Mouse (Mus musculus): ENCODE measurements around the gene Pfkm. TPM values are rescaled to one million over a fixed set of nuclear protein-coding genes. Genes with fewer than 3 reads are reported as not detected.

Gene Pfkm
- polyA plus RNA-seq, 1 experiment from 2014 or later, result 31.7 TPM

DNA sequence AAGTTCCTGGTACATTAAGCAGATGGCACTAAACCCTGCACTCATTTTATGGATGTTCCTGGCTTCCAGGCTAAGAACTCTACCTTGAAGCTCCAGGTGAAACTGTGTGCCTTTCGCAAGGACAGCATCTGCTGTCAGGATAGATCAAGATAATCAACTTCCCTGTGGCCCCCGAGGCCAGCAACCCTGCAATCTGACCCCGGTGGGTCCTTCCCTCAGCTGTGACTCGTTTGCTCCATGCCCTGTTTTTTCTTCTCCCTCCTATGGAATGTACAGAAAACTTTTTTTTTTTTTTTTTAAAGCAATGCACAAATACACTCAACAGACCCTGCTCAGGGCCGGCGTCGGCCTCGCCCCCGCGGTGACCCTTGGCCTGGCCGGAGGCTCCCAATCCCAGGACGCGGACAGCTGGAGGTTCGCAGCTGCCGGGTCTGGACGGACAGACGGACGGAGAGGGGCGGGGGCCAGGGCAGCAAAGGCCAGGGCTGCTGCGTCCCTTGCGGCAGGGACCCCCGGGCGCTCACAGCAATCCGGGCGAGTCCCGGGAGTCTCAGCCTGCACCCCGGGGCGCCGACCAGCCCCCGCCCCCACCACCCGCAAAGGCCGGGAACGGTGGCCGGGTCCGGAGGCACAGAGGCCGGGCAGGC lies 52.6 kb downstream of the Pfkm start:
- H3K36me3 ChIP-seq (ENCODE audit: control insufficient read depth, insufficient read depth, low read length), result peaks cover 10% of the 10 kb centered on the region
- peak; percentile 76 for ATAC-seq
- H3K27ac ChIP-seq (ENCODE audit: low read length), result peak overlapping the region; percentile 63
- 1% methylated on average over 36 of the region's 36 CpGs for WGBS
- H3K27me3 ChIP-seq (replicated peaks; ENCODE audit: control insufficient read depth, insufficient read depth, low read length), result no peaks in the 10 kb centered on the region
- peak overlapping the region; percentile 76 for H3K4me2 ChIP-seq (ENCODE audit: low read depth, low read length)
- H3K4me3 ChIP-seq (ENCODE audit: low read length), result peak overlapping the region; percentile 97
- H3K9ac ChIP-seq (ENCODE audit: low read depth, low read length), result peak overlapping the region; percentile 97
- H3K9me3 ChIP-seq (ENCODE audit: control insufficient read depth, low read length), result no peaks in the 10 kb centered on the region
- H3K4me1 ChIP-seq (ENCODE audit: control insufficient read depth, insufficient read depth, low read length), result peaks cover 7% of the 10 kb centered on the region

DNA sequence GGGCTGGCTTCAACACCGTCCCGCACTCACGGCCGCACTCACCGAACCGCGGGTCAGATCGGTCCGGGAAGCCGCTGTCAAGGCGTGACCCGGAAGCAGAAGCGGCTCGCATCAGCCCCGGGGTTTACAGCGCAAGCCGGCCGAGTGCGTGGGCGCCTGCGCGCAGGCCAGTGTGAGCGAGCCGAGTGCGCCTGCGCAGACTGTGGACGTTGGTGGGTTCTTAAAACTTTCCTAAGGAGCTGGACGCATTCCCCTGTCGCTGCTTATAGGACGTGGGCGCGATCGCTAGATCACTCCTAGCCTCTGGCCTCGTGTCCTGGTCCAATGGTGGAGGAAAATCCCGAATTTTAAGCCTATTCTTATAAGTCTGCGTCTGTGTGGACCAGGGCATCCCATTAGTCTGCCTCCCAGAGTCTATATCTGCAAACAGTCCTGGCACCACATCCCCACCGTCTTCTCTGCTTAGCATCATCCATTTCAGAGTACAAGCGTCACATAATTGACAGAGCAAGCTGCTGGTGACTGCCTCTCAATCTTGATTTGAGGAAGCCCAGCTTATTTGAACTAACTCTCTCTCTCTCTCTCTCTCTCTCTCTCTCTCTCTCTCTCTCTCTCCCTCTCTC lies 53.3 kb downstream of the Pfkm start:
- Histone ChIP-seq H3K4me1 (ENCODE audit: control insufficient read depth, insufficient read depth, low read length) (peaks cover 7% of the 10 kb centered on the region), H3K9me3 (ENCODE audit: control insufficient read depth, low read length) (no peaks in the 10 kb centered on the region), H3K27ac (ENCODE audit: low read length) (peak overlapping the region; percentile 63), H3K4me2 (ENCODE audit: low read depth, low read length) (peak overlapping the region; percentile 76), H3K27me3 (replicated peaks; ENCODE audit: control insufficient read depth, insufficient read depth, low read length) (no peaks in the 10 kb centered on the region), H3K9ac (ENCODE audit: low read depth, low read length) (peak overlapping the region; percentile 97), H3K4me3 (ENCODE audit: low read length) (peak overlapping the region; percentile 97), H3K36me3 (ENCODE audit: control insufficient read depth, insufficient read depth, low read length) (peaks cover 10% of the 10 kb centered on the region)
- peak; percentile 97 for ATAC-seq
- WGBS, result 1% methylated on average over 38 of the region's 38 CpGs

DNA sequence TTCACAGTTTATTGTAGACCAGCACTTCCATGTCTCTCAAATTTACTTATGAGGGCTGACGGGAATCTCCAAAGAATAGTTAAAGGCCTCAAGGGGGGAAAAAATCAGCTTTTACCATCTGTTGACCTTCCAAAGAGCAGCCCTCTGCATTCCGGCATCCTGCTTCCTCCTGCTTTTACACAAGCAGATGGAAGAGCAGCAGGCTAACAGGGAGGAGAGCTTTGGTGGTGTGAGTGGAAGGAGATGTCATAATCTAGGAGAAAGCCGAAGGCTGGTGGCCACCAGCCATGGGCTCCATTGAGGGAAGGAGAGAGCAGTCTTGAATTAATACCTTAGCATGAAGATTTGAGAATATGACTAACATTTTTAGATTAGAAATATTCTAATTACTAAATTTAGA lies 56.0 kb downstream of the Pfkm start:
- WGBS, result 72% methylated on average over 3 of the region's 3 CpGs
- Histone ChIP-seq H3K36me3 (ENCODE audit: control insufficient read depth, insufficient read depth, low read length) (no peaks in the 10 kb centered on the region), H3K4me2 (ENCODE audit: low read depth, low read length) (no peak overlapping the region), H3K9me3 (ENCODE audit: control insufficient read depth, low read length) (no peaks in the 10 kb centered on the region), H3K27ac (ENCODE audit: low read length) (no peak overlapping the region), H3K27me3 (replicated peaks; ENCODE audit: control insufficient read depth, insufficient read depth, low read length) (no peaks in the 10 kb centered on the region), H3K4me1 (ENCODE audit: control insufficient read depth, insufficient read depth, low read length) (peaks cover 7% of the 10 kb centered on the region), H3K9ac (ENCODE audit: low read depth, low read length) (no peak overlapping the region), H3K4me3 (ENCODE audit: low read length) (no peak overlapping the region)
- no peak for ATAC-seq

DNA sequence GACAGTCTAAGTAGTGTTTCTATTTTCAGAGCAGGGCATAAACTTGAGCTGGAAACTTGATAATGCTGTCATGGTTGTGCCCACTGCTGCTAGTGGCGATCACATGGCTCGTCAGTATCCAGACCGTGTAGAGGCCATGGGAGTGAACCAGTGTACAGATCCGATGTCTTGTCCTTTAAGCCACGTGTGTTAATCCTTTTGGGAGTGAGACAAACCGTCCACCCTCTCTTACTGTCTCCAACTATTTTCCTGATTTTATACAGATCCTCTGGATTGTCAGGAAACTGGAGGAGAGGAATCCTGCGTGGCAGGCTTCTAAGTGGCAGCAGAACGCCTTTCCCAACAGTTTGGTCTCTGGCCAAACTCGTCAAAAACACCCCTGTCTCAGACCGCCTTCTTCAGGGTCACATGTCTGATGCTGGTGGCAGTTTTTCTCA lies 56.8 kb downstream of the Pfkm start:
- no peak overlapping the region for H3K4me2 ChIP-seq (ENCODE audit: low read depth, low read length)
- no peaks in the 10 kb centered on the region for H3K36me3 ChIP-seq (ENCODE audit: control insufficient read depth, insufficient read depth, low read length)
- WGBS, result 63% methylated on average over 10 of the region's 10 CpGs
- no peaks in the 10 kb centered on the region for H3K9me3 ChIP-seq (ENCODE audit: control insufficient read depth, low read length)
- no peak for ATAC-seq
- no peak overlapping the region for H3K9ac ChIP-seq (ENCODE audit: low read depth, low read length)
- peaks cover 7% of the 10 kb centered on the region for H3K4me1 ChIP-seq (ENCODE audit: control insufficient read depth, insufficient read depth, low read length)
- no peaks in the 10 kb centered on the region for H3K27me3 ChIP-seq (replicated peaks; ENCODE audit: control insufficient read depth, insufficient read depth, low read length)
- H3K4me3 ChIP-seq (ENCODE audit: low read length), result no peak overlapping the region
- H3K27ac ChIP-seq (ENCODE audit: low read length), result no peak overlapping the region

DNA sequence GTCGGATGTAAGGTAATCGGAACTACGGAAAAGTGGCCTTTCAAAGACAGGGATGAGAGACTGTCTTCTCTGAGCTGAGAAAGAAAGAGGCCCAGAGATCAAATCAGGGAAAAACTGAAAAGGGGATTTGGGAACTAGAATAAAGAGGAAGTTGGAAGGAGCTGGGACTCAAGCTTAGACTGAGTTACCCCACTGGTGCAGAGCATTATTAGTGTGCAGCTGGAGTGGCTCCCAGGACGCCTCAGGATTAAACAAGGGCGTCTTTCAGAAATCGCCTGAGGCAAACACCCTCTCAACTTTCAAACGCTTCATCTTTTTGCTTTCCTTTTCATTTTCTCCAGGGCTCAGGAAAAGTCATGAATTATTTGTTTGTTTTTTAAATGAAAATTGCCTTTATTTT lies 60.5 kb downstream of the Pfkm start:
- Histone ChIP-seq H3K4me2 (ENCODE audit: low read depth, low read length) (no peak overlapping the region), H3K27ac (ENCODE audit: low read length) (no peak overlapping the region), H3K4me1 (ENCODE audit: control insufficient read depth, insufficient read depth, low read length) (no peaks in the 10 kb centered on the region), H3K36me3 (ENCODE audit: control insufficient read depth, insufficient read depth, low read length) (no peaks in the 10 kb centered on the region), H3K27me3 (replicated peaks; ENCODE audit: control insufficient read depth, insufficient read depth, low read length) (no peaks in the 10 kb centered on the region), H3K4me3 (ENCODE audit: low read length) (no peak overlapping the region), H3K9ac (ENCODE audit: low read depth, low read length) (no peak overlapping the region), H3K9me3 (ENCODE audit: control insufficient read depth, low read length) (no peaks in the 10 kb centered on the region)
- 72% methylated on average over 7 of the region's 7 CpGs for WGBS
- no peak for ATAC-seq

DNA sequence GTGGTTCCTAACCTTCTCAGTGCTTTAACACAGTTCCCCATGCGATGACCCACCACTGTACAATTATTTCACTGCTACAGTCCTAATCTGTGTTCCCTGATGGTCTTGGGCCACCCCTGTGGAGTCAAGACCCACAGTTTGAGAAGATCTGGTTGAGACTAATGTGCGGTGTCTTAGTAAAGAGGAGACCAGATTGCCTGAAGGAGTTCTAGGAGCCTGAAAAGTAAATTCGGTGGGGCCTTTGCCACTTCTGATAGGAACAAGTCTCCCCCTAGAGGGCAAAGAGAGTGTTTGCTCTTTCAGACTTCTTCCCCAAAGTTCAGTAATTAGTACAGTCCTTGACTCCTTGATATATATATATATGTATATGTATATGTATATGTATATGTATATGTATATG lies 61.2 kb downstream of the Pfkm start:
- Histone ChIP-seq H3K4me2 (ENCODE audit: low read depth, low read length) (no peak overlapping the region), H3K9me3 (ENCODE audit: control insufficient read depth, low read length) (no peaks in the 10 kb centered on the region), H3K4me1 (ENCODE audit: control insufficient read depth, insufficient read depth, low read length) (no peaks in the 10 kb centered on the region), H3K27ac (ENCODE audit: low read length) (no peak overlapping the region), H3K9ac (ENCODE audit: low read depth, low read length) (no peak overlapping the region), H3K4me3 (ENCODE audit: low read length) (no peak overlapping the region), H3K27me3 (replicated peaks; ENCODE audit: control insufficient read depth, insufficient read depth, low read length) (no peaks in the 10 kb centered on the region), H3K36me3 (ENCODE audit: control insufficient read depth, insufficient read depth, low read length) (no peaks in the 10 kb centered on the region)
- ATAC-seq, result peak; percentile 36; the same call in 1 of the 2 replicates
- WGBS, result 34% methylated on average over 3 of the region's 3 CpGs

DNA sequence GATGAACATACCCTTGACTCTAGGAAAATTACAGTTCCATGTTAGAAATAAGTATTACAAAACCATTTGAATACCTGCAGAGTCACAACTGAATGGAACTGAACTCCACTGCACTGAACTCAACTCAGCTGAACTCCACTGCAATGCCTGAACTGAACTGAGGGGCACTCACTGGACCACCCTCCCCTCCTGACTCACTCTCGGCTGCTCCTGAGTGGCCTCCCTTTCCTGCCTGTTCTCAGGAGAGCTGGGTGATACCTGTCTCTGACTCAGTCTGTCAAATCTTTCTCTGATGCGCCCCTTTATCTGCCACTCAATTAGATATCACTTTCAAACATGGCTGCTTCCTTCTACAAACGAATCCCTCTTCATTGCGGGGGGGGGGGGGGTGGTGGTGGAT lies 61.8 kb downstream of the Pfkm start:
- Histone ChIP-seq H3K4me2 (ENCODE audit: low read depth, low read length) (no peak overlapping the region), H3K27me3 (replicated peaks; ENCODE audit: control insufficient read depth, insufficient read depth, low read length) (no peaks in the 10 kb centered on the region), H3K27ac (ENCODE audit: low read length) (no peak overlapping the region), H3K9me3 (ENCODE audit: control insufficient read depth, low read length) (no peaks in the 10 kb centered on the region), H3K9ac (ENCODE audit: low read depth, low read length) (no peak overlapping the region), H3K4me1 (ENCODE audit: control insufficient read depth, insufficient read depth, low read length) (no peaks in the 10 kb centered on the region), H3K36me3 (ENCODE audit: control insufficient read depth, insufficient read depth, low read length) (no peaks in the 10 kb centered on the region), H3K4me3 (ENCODE audit: low read length) (no peak overlapping the region)
- no peak for ATAC-seq
- 61% methylated on average over 4 of the region's 4 CpGs for WGBS

DNA sequence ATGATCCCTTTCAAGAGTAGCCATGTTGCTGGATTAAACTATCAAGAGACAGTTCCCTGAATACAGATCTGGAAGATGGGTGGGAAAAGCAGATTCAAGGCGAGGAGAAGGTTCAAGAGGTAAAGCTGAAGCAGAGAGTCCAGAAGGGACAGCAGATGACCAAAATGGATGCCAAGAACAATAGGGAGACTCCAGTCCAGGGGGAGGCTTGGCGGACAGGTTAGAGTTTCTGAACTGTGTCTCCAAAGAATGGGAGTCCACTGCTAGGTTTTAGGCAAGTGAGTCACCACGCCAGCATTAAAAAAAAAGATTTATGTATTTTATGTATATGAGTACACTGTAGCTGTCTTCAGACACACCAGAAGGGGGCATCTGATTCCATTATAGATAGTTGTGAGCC lies 62.2 kb downstream of the Pfkm start:
- no peak for ATAC-seq
- WGBS, result 77% methylated on average over 3 of the region's 3 CpGs
- Histone ChIP-seq H3K4me2 (ENCODE audit: low read depth, low read length) (no peak overlapping the region), H3K9ac (ENCODE audit: low read depth, low read length) (no peak overlapping the region), H3K4me3 (ENCODE audit: low read length) (no peak overlapping the region), H3K4me1 (ENCODE audit: control insufficient read depth, insufficient read depth, low read length) (no peaks in the 10 kb centered on the region), H3K9me3 (ENCODE audit: control insufficient read depth, low read length) (no peaks in the 10 kb centered on the region), H3K36me3 (ENCODE audit: control insufficient read depth, insufficient read depth, low read length) (no peaks in the 10 kb centered on the region), H3K27me3 (replicated peaks; ENCODE audit: control insufficient read depth, insufficient read depth, low read length) (no peaks in the 10 kb centered on the region), H3K27ac (ENCODE audit: low read length) (no peak overlapping the region)

DNA sequence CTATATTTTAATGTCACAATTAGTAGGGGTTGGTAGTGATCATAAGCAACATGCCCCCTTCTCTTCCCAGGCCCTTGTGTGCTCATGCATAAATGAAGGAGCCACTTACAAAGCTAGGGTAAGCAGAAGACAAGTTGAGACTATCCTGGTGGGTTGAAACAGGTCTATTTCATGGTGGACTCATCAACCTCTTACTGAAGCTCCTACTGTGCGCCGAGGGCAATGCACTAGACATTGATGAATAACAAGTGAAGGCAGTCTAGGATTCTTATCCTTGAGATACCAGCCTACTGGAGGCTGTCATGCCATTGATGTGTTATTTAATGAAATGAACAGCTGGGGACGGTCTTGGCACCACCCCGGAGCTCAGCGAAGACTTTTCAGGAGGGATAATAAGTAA lies 62.9 kb downstream of the Pfkm start:
- Histone ChIP-seq H3K4me2 (ENCODE audit: low read depth, low read length) (no peak overlapping the region), H3K9me3 (ENCODE audit: control insufficient read depth, low read length) (no peaks in the 10 kb centered on the region), H3K36me3 (ENCODE audit: control insufficient read depth, insufficient read depth, low read length) (no peaks in the 10 kb centered on the region), H3K9ac (ENCODE audit: low read depth, low read length) (no peak overlapping the region), H3K4me3 (ENCODE audit: low read length) (no peak overlapping the region), H3K27me3 (replicated peaks; ENCODE audit: control insufficient read depth, insufficient read depth, low read length) (no peaks in the 10 kb centered on the region), H3K4me1 (ENCODE audit: control insufficient read depth, insufficient read depth, low read length) (no peaks in the 10 kb centered on the region), H3K27ac (ENCODE audit: low read length) (no peak overlapping the region)
- WGBS, result 85% methylated on average over 5 of the region's 5 CpGs
- no peak for ATAC-seq

DNA sequence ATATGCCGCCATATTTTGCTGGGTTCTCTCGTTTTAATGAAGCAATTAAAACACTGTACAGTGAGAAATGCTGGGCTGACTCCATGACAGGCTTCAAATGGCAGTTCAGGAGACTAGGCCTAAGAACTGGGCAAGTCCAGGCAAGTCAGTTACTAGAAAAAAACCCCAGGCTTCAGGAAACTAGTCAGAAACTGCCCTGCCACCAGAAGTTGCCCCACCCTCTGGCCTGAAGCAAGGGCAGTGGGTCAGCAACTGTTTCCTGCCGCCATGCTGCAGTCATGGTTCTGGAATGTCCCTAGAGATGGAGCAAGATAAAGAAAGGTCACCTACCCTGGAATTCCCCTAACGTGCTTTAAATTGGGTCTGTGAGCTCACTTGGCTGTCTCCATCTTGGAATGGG lies 63.6 kb downstream of the Pfkm start:
- no peak overlapping the region for H3K4me2 ChIP-seq (ENCODE audit: low read depth, low read length)
- no peak overlapping the region for H3K27ac ChIP-seq (ENCODE audit: low read length)
- H3K9ac ChIP-seq (ENCODE audit: low read depth, low read length), result no peak overlapping the region
- WGBS, result 62% methylated on average over 4 of the region's 4 CpGs
- no peaks in the 10 kb centered on the region for H3K36me3 ChIP-seq (ENCODE audit: control insufficient read depth, insufficient read depth, low read length)
- H3K9me3 ChIP-seq (ENCODE audit: control insufficient read depth, low read length), result no peaks in the 10 kb centered on the region
- H3K27me3 ChIP-seq (replicated peaks; ENCODE audit: control insufficient read depth, insufficient read depth, low read length), result no peaks in the 10 kb centered on the region
- no peaks in the 10 kb centered on the region for H3K4me1 ChIP-seq (ENCODE audit: control insufficient read depth, insufficient read depth, low read length)
- H3K4me3 ChIP-seq (ENCODE audit: low read length), result no peak overlapping the region
- no peak for ATAC-seq
